Mouse (Mus musculus) intestine, postnatal 0 days (tissue): Measurements from ENCODE around the gene Slc41a2. TPM values are rescaled to one million over a fixed set of nuclear protein-coding genes. Genes with fewer than 3 reads are reported as not detected.
A peak's percentile ranks its signal among the peaks of the same experiment; 100 is the strongest.

ENCODE experiments used
- ATAC-seq: fragments of 200-750 bp; cut with Nextera tagmentation; 2 replicates; pipeline ENCODE4 v1.8.0; 2017; ENCODE audit warnings: mild to moderate bottlenecking, moderate TSS enrichment, moderate library complexity
- H3K27ac ChIP-seq: fragments of 300-500 bp; sonication (generic); 2 replicates; pipeline ENCODE4 v1.5.1; 2014; ENCODE audit warnings: mild to moderate bottlenecking, low read depth, low read length, moderate library complexity
- H3K27me3 ChIP-seq: fragments of 300-500 bp; sonication (generic); replicated peaks from 2 replicates; pipeline ENCODE4 v1.6.1; 2014; ENCODE audit warnings: low read length, mixed read lengths; ENCODE audit not compliant: control insufficient read depth, insufficient read depth
- H3K36me3 ChIP-seq: fragments of 300-500 bp; sonication (generic); 2 replicates; pipeline ENCODE4 v1.6.1; 2014; ENCODE audit warnings: mild to moderate bottlenecking, moderate library complexity; ENCODE audit not compliant: control insufficient read depth, insufficient read depth
- H3K4me1 ChIP-seq: fragments of 300-500 bp; sonication (generic); replicated peaks from 2 replicates; pipeline ENCODE4 v1.6.1; 2014; ENCODE audit warnings: antibody characterized with exemption, low read length, mixed read lengths; ENCODE audit not compliant: control insufficient read depth, insufficient read depth
- H3K4me2 ChIP-seq: fragments of 300-500 bp; sonication (generic); replicated peaks from 2 replicates; pipeline ENCODE4 v1.6.1; 2014; ENCODE audit warnings: low read depth, mild to moderate bottlenecking, moderate library complexity
- H3K4me3 ChIP-seq: fragments of 300-500 bp; sonication (generic); 2 replicates; pipeline ENCODE4 v1.5.1; 2014; ENCODE audit warnings: low read depth, low read length
- H3K9ac ChIP-seq: fragments of 300-500 bp; sonication (generic); 2 replicates; pipeline ENCODE4 v1.6.1; 2014; ENCODE audit warnings: mild to moderate bottlenecking, low read depth, low read length
- H3K9me3 ChIP-seq: fragments of 300-500 bp; sonication (generic); 2 replicates; pipeline ENCODE4 v1.6.1; 2016; ENCODE audit warnings: mixed run types; ENCODE audit not compliant: control insufficient read depth
- CTCF ChIP-seq: sonication (generic); IDR thresholded peaks from 2 replicates; pipeline ENCODE4 v1.5.1; 2016; ENCODE audit warnings: low read depth, mild to moderate bottlenecking, control low read depth, antibody characterized with exemption, moderate library complexity
- WGBS: fragments of 180-500 bp; shearing (Covaris S2); extraction: QIAGEN DNeasy Blood & Tissue Kit; methylation state at CpG from one replicate; pipeline ENCODE4 v1.1.7; 2014; 5-methylcytosine and 5-hydroxymethylcytosine counted together
- polyA plus RNA-seq: library from polyadenylated mRNA; unstranded; fragments of >200 nt; fragmentation: Nextera tagmentation; extraction: Ambion mirVana; gene quantifications from 2 replicates; pipeline ENCODE4 v1.2.1, GENCODE M21; 2015

Slc41a2 gene
- polyA plus RNA-seq, 1 experiment from 2014 or later: 1.9 TPM

GRCm38 (mm10) chr10:83287828-83288227 lies 49.9 kb downstream of the Slc41a2 start:
- ATAC-seq: no peak
- H3K9me3 ChIP-seq: no peaks in the 10 kb centered on the region
- no peak overlapping the region for H3K4me2 ChIP-seq
- peak; percentile 35 for TF ChIP-seq CTCF
- 54% methylated on average over 6 of the region's 6 CpGs for WGBS
- H3K27ac ChIP-seq: no peak overlapping the region
- H3K36me3 ChIP-seq: no peaks in the 10 kb centered on the region
- no peak overlapping the region for H3K9ac ChIP-seq
- H3K4me1 ChIP-seq: no peaks in the 10 kb centered on the region
- H3K27me3 ChIP-seq: no peaks in the 10 kb centered on the region
- no peak overlapping the region for H3K4me3 ChIP-seq

- H3K27me3 ChIP-seq: no peaks in the 10 kb centered on the region
- no peak overlapping the region for H3K9ac ChIP-seq
- H3K4me1 ChIP-seq: no peaks in the 10 kb centered on the region
- no peak overlapping the region for H3K4me3 ChIP-seq
- H3K9me3 ChIP-seq: no peaks in the 10 kb centered on the region
- TF ChIP-seq CTCF: no peak
- no peak for ATAC-seq
- H3K27ac ChIP-seq: no peak overlapping the region
- 35% methylated on average over 7 of the region's 7 CpGs for WGBS
- H3K36me3 ChIP-seq: no peaks in the 10 kb centered on the region
- H3K4me2 ChIP-seq: no peak overlapping the region
These were observed 51.3 kb downstream of the Slc41a2 start for GRCm38 (mm10) chr10:83286399-83286798.

- no peak for TF ChIP-seq CTCF
- Histone ChIP-seq H3K9me3 (no peaks in the 10 kb centered on the region), H3K4me3 (no peak overlapping the region), H3K4me1 (no peaks in the 10 kb centered on the region), H3K27ac (no peak overlapping the region), H3K36me3 (no peaks in the 10 kb centered on the region), H3K27me3 (no peaks in the 10 kb centered on the region), H3K4me2 (no peak overlapping the region), H3K9ac (no peak overlapping the region)
- ATAC-seq: no peak
- WGBS: 78% methylated on average over 7 of the region's 7 CpGs
These were observed 51.9 kb downstream of the Slc41a2 start for GRCm38 (mm10) chr10:83285724-83286256.

DNA sequence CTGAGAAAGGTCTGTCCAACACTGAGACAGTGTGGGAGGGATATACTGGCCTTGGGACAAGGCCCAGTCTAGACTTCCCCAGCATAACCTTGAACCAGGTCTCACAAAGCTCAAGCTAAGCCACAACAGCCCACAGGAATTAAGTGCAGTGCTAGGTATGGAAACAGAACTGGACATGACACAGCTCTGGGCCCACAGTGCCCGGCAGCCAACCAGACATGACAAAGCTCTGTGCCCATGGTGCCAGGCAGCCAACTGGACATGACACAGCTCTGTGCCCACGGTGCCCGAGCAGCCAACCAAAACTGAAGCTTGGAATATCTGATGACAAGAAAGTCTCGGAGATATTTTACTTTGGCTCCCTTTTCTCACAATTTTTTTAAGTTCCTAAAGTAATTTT lies 52.8 kb downstream of the Slc41a2 start:
- H3K4me2 ChIP-seq: no peak overlapping the region
- H3K4me1 ChIP-seq: no peaks in the 10 kb centered on the region
- no peak overlapping the region for H3K9ac ChIP-seq
- H3K9me3 ChIP-seq: no peaks in the 10 kb centered on the region
- ATAC-seq: no peak
- no peak for TF ChIP-seq CTCF
- no peak overlapping the region for H3K4me3 ChIP-seq
- no peak overlapping the region for H3K27ac ChIP-seq
- no peaks in the 10 kb centered on the region for H3K36me3 ChIP-seq
- WGBS: 95% methylated on average over 4 of the region's 4 CpGs
- H3K27me3 ChIP-seq: no peaks in the 10 kb centered on the region

GRCm38 (mm10) chr10:83266731-83267130 lies 71.0 kb downstream of the Slc41a2 start:
- Histone ChIP-seq H3K9ac (no peak overlapping the region), H3K4me2 (no peak overlapping the region), H3K27ac (no peak overlapping the region), H3K4me1 (no peaks in the 10 kb centered on the region), H3K4me3 (no peak overlapping the region), H3K9me3 (no peaks in the 10 kb centered on the region), H3K36me3 (no peaks in the 10 kb centered on the region), H3K27me3 (no peaks in the 10 kb centered on the region)
- TF ChIP-seq CTCF: no peak
- WGBS: 73% methylated on average over 13 of the region's 13 CpGs
- no peak for ATAC-seq

GRCm38 (mm10) chr10:83266241-83266640 lies 71.4 kb downstream of the Slc41a2 start:
- Histone ChIP-seq H3K4me1 (no peaks in the 10 kb centered on the region), H3K27ac (no peak overlapping the region), H3K36me3 (no peaks in the 10 kb centered on the region), H3K4me2 (no peak overlapping the region), H3K9me3 (no peaks in the 10 kb centered on the region), H3K4me3 (no peak overlapping the region), H3K9ac (no peak overlapping the region), H3K27me3 (no peaks in the 10 kb centered on the region)
- no peak for TF ChIP-seq CTCF
- 88% methylated on average over 5 of the region's 5 CpGs for WGBS
- ATAC-seq: no peak

DNA sequence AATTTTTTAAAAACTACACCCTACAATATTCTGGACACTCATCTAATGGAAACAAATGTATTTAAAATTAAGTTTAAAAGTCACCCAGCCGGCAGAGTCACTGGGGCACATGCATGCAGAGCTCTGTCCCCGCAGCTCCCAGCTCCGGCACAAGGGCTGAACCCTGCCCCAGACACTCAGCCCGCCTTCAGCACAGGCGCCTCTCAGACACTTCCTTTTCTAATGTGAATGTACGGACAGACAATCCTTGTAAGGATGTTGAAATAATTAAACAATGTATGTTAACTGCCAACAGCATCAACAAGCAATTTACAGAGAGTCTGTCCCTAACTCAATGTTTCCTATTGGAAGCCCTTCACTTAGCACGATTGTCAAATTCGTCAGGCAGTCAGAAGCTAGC lies 73.0 kb downstream of the Slc41a2 start:
- H3K4me2 ChIP-seq: no peak overlapping the region
- no peak overlapping the region for H3K4me3 ChIP-seq
- H3K27ac ChIP-seq: no peak overlapping the region
- H3K9me3 ChIP-seq: no peaks in the 10 kb centered on the region
- H3K36me3 ChIP-seq: no peaks in the 10 kb centered on the region
- no peak overlapping the region for H3K9ac ChIP-seq
- H3K4me1 ChIP-seq: no peaks in the 10 kb centered on the region
- no peak for ATAC-seq
- no peak for TF ChIP-seq CTCF
- WGBS: 49% methylated on average over 8 of the region's 8 CpGs
- no peaks in the 10 kb centered on the region for H3K27me3 ChIP-seq
